16 mouse cellular contexts compared by ENCODE assay signal in the genomic region with DNA sequence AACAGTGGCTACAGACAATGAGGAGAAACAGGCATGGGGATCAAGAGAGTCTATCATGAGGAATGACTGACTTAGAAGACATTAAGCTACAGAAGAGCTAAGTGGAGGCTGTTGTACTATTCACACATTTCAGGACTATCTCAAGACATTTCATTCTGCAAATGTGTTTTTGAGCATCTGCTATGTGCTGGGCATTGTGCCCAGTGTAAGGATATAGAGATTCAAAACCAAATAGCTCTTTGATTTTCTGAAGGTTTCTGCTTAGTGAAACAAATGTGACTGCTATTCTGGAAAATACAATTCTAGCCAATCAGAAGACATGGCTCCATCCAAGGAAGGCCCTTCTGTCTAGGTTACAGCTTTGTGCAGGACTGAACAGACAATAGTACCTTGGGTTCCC. TPM values are rescaled to one million over a fixed set of nuclear protein-coding genes. Genes with fewer than 3 reads are reported as not detected.
DNase-seq lines count a peak whose midpoint lies in the region; ATAC-seq and TF ChIP-seq lines count a peak whose summit lies in the region.
"Had no signal": no experiment of that assay in that cellular context is flagged by ENCODE, and none has a peak within 500 bp of the region (broad histone marks: within the 10 kb centered on the region; RNA-seq: fewer than 3 reads in every experiment).

No protein-coding gene starts in this region.

- no peak overlapping the region for H3K4me3 ChIP-seq in lung, embryonic 14.5 days (ENCODE audit: low read depth, low read length)
- H3K4me3 ChIP-seq: limb, embryonic 15.5 days had no signal

- no peaks in the 10 kb centered on the region for H3K27me3 ChIP-seq in lung, embryonic 14.5 days (ENCODE audit: insufficient read depth, low read length)
- H3K27me3 ChIP-seq: limb, embryonic 15.5 days; Patski had no signal

- no peaks in the 10 kb centered on the region for H3K4me1 ChIP-seq in lung, embryonic 14.5 days (ENCODE audit: insufficient read depth)
- H3K4me1 ChIP-seq: limb, embryonic 15.5 days had no signal

- H3K36me3 ChIP-seq in lung, embryonic 14.5 days (ENCODE audit: insufficient read depth), result no peaks in the 10 kb centered on the region
- H3K36me3 ChIP-seq: limb, embryonic 15.5 days had no signal

- H3K9ac ChIP-seq in lung, embryonic 14.5 days, result no peak overlapping the region
- H3K9ac ChIP-seq: limb, embryonic 15.5 days had no signal

- no peak for TF ChIP-seq CTCF in lung, embryonic 14.5 days (IDR thresholded peaks at IDR 0.05; ENCODE audit: low read depth)

- no peaks in the 10 kb centered on the region for H3K9me3 ChIP-seq in lung, embryonic 14.5 days (ENCODE audit: low read depth, low read length)
- H3K9me3 ChIP-seq: limb, embryonic 15.5 days had no signal

- no peak overlapping the region for H3K4me2 ChIP-seq in lung, embryonic 14.5 days
- H3K4me2 ChIP-seq: limb, embryonic 15.5 days; midbrain, embryonic 11.5 days had no signal

- DNase-seq in lung, embryonic 14.5 days, result peak; percentile 49
- no peak for DNase-seq in lung, postnatal 36 days
- DNase-seq in frontal cortex, adult 2 months (ENCODE audit: extremely low spot score in 1 of 2, low spot score in 1 of 2), result peak; percentile 66 to 80
- DNase-seq in left cerebral cortex, postnatal 14 days (ENCODE audit: low spot score in 2 of 2), result peak; percentile 76 to 82
- no peak for DNase-seq in adrenal gland, postnatal 25 days
- no peak for DNase-seq in gastrocnemius, adult 8-10 months (ENCODE audit: low spot score in 2 of 2)
- no peak for DNase-seq in spleen, postnatal 10 days (ENCODE audit: low spot score in 2 of 2)
- DNase-seq: heart, postnatal 4 days; kidney, postnatal 25 days; retina, postnatal 1 day had no signal

- no peak for ATAC-seq in lung, embryonic 14.5 days (ENCODE audit: insufficient read depth)
- ATAC-seq: lung, postnatal 0 days; Patski had no signal

- H3K27ac ChIP-seq in lung, embryonic 14.5 days (ENCODE audit: low read depth), result no peak overlapping the region
- H3K27ac ChIP-seq: limb, embryonic 15.5 days had no signal

- intact Hi-C loops in left cerebral cortex, postnatal 14 days (cut with DNase I), result loop anchor here (10.0 kb wide), 1 partner anchor 60 kb away; no protein-coding TSS in a partner anchor

RNA-seq across cellular contexts. Expression of gene Zhx3, which starts 18.1 kb away (rescaled TPM):
- 12.0 and 13.0 TPM in 2 replicates for polyA plus RNA-seq in lung, embryonic 14.5 days (2014; fragmentation: Nextera tagmentation; extraction: Ambion mirVana)
- 18.7 and 19.2 TPM in 2 replicates for polyA plus RNA-seq in frontal cortex, adult 2 months (2012; rRNA removed)
- total RNA-seq in left cerebral cortex, postnatal 14 days (2021), result 10 to 100 TPM; 74.2 to 84.2 TPM
- total RNA-seq in adrenal gland, postnatal 25 days (2021), result 85.1 and 147 TPM in 2 replicates
- total RNA-seq in gastrocnemius, adult 8-10 months (2022), result 10 to 100 TPM; 18.9 to 27.5 (median 23.1) TPM

RNA-seq across cellular contexts. Expression of gene Lpin3, which starts 25.8 kb away (rescaled TPM):
- 1.5 and 2.5 TPM in 2 replicates for polyA plus RNA-seq in lung, embryonic 14.5 days (2014; fragmentation: Nextera tagmentation; extraction: Ambion mirVana)
- polyA plus RNA-seq in frontal cortex, adult 2 months (2012; rRNA removed), result 0.76 and 0.80 TPM in 2 replicates
- 1 to 10 TPM in 1 of 2 experiments, under 1 TPM in 1; 0.30 to 1.2 TPM for total RNA-seq in left cerebral cortex, postnatal 14 days (2021)
- total RNA-seq in adrenal gland, postnatal 25 days (2021), result 55.3 and 91.2 TPM in 2 replicates
- 1 to 10 TPM; 1.2 to 2.4 (median 1.9) TPM for total RNA-seq in gastrocnemius, adult 8-10 months (2022)
- total RNA-seq: common myeloid progenitor, adult 5-6 weeks had no signal

RNA-seq across cellular contexts. Expression of gene Emilin3, which starts 57.4 kb away (rescaled TPM):
- polyA plus RNA-seq in lung, embryonic 14.5 days (2014; fragmentation: Nextera tagmentation; extraction: Ambion mirVana), result 10.6 and 14.0 TPM in 2 replicates
- polyA plus RNA-seq in frontal cortex, adult 2 months (2012; rRNA removed), result 0.17 and 0.26 TPM in 2 replicates
- under 1 TPM; 0.35 to 0.57 TPM for total RNA-seq in left cerebral cortex, postnatal 14 days (2021)
- total RNA-seq in adrenal gland, postnatal 25 days (2021), result not detected in 2 replicates
- under 1 TPM; 0.13 to 0.43 (median 0.25) TPM for total RNA-seq in gastrocnemius, adult 8-10 months (2022)
- total RNA-seq: adrenal gland, adult 18-20 months; common myeloid progenitor, adult 5-6 weeks had no signal
- polyA plus RNA-seq: Patski had no signal

Comparison
In these comparisons a context has a peak if more than half of its experiments do, and no peak if none do; other contexts are left out.
1. DNase-seq: peak in lung, embryonic 14.5 days (single experiment), frontal cortex, adult 2 months (2 of 2) and left cerebral cortex, postnatal 14 days (2 of 2); none in lung, postnatal 36 days (single experiment), adrenal gland, postnatal 25 days (single experiment), gastrocnemius, adult 8-10 months (0 of 2) and spleen, postnatal 10 days (0 of 2).
2. RNA of gene Lpin3, which starts 25.8 kb away (total RNA-seq): 55.3 to 91.2 TPM in adrenal gland, postnatal 25 days; 1.2 to 2.4 TPM in gastrocnemius, adult 8-10 months and 0.30 to 1.2 TPM in left cerebral cortex, postnatal 14 days; every median in the first group is over 10 times any median in the second.